Mouse (Mus musculus): Measurements from ENCODE around the gene Prdm11. TPM values are rescaled to one million over a fixed set of nuclear protein-coding genes. Genes with fewer than 3 reads are reported as not detected.

Prdm11 gene
- polyA plus RNA-seq, 1 experiment from 2014 or later, result 3.4 TPM

DNA sequence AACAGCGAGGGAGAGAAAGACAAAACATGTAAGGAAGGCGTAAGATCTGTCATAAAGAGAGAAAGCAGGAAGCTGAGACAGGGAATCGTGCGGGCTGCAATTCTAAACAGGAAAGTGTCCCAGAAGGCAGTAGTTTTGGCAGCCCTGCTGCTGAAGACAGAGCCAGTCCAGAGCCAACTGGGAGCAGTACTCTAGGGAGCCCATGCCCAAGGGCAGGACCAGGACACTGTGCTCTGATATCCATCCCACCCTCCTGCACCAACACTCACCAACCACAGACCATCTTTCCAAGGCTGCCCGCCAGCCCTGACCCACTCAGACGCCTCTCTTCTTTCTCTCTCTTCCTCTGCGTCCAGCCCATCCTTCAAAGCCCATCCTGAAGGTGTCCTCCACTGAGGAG lies 5.1 kb downstream of the Prdm11 start:
- Histone ChIP-seq H3K27me3 (ENCODE audit: low read depth, poor library complexity, severe bottlenecking) (no peaks in the 10 kb centered on the region), H3K27ac (peak overlapping the region; percentile 66; the same call in 1 of the 2 replicates), H3K36me3 (0 out of 2 replicates have a peak, but pooled peaks cover 5% of the 10 kb centered on the region), H3K9me3 (replicated peaks) (no peaks in the 10 kb centered on the region), H3K4me1 (peaks cover 57% of the 10 kb centered on the region), H3K4me3 (no peak overlapping the region)
- DNase-seq (ENCODE audit: low spot score), result no peak
- 68% methylated on average over 7 of the region's 7 CpGs for WGBS

DNA sequence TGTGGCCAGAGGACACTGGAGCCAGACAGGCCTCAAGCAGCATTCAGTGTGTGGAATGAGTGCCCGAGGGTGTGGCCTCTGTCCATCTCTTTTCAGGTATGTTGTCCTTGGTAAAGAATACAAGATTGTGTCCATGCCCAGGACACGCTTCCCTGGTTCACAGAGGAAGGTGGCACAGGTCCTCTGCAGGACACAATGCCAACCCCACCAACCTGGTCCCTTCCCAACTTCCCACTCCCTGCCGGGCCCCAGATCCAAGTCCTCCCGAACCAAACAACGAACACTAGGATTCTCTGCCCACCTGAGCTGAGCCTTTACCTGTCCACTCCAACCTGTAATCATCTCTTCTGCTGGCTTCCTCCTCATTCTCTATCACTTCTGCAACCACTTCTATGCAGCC lies 6.3 kb downstream of the Prdm11 start:
- 0 out of 2 replicates have a peak, but pooled peaks cover 5% of the 10 kb centered on the region for H3K36me3 ChIP-seq
- DNase-seq (ENCODE audit: low spot score), result no peak
- H3K4me1 ChIP-seq, result peaks cover 59% of the 10 kb centered on the region
- no peaks in the 10 kb centered on the region for H3K9me3 ChIP-seq (replicated peaks)
- no peaks in the 10 kb centered on the region for H3K27me3 ChIP-seq (ENCODE audit: low read depth, poor library complexity, severe bottlenecking)
- 93% methylated on average over 5 of the region's 5 CpGs for WGBS
- no peak overlapping the region for H3K27ac ChIP-seq
- no peak overlapping the region for H3K4me3 ChIP-seq

DNA sequence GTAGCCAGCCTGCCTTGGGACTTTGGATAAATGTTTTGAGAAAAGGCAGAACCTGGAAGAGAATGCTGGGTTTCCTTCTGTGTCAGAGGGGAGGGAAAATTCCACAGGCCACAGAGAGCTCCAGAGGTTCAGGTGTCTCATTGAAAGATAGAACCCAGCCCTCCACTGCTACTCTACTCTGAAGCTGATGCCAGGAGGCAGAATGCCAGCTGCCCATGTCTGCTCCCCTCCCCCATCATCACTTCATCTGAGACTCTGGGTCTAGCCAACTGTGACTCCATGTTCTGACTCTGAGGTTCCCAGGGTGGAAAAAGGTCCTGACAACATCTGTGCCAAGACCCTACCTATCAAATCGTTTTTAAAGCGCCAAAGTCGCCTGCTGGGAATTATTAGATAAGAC lies 6.9 kb downstream of the Prdm11 start:
- H3K36me3 ChIP-seq, result 0 out of 2 replicates have a peak, but pooled peaks cover 5% of the 10 kb centered on the region
- 78% methylated on average over 3 of the region's 3 CpGs for WGBS
- H3K27ac ChIP-seq, result no peak overlapping the region
- no peak for DNase-seq (ENCODE audit: low spot score)
- no peaks in the 10 kb centered on the region for H3K9me3 ChIP-seq (replicated peaks)
- no peak overlapping the region for H3K4me3 ChIP-seq
- peaks cover 52% of the 10 kb centered on the region for H3K4me1 ChIP-seq
- H3K27me3 ChIP-seq (ENCODE audit: low read depth, poor library complexity, severe bottlenecking), result no peaks in the 10 kb centered on the region

DNA sequence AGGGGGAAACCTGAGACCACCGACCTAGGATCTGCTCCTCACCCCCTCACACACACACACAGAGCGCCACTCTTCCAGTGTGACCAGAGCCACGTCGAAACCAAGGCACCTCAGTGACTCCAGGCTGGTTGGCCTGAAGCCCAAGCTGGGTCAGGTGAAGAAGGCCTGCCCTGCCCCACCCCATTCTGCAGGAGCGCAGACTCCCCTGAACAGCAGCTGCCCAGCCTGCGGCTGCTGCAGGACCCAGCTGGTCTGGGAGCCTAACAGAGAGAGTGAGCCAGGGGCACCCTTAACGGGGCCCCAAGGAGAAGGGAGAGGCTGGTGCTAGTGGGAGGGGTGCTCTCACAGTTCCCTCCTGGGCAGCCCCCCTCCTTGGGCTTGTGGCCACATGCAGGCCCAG lies 10.3 kb downstream of the Prdm11 start:
- H3K36me3 ChIP-seq, result no peaks in the 10 kb centered on the region
- no peaks in the 10 kb centered on the region for H3K9me3 ChIP-seq (replicated peaks)
- WGBS, result 27% methylated on average over 7 of the region's 7 CpGs
- H3K27ac ChIP-seq, result peak overlapping the region; percentile 58
- H3K27me3 ChIP-seq (ENCODE audit: low read depth, poor library complexity, severe bottlenecking), result no peaks in the 10 kb centered on the region
- no peak overlapping the region for H3K4me3 ChIP-seq
- peaks cover 55% of the 10 kb centered on the region for H3K4me1 ChIP-seq
- DNase-seq (ENCODE audit: low spot score), result no peak

DNA sequence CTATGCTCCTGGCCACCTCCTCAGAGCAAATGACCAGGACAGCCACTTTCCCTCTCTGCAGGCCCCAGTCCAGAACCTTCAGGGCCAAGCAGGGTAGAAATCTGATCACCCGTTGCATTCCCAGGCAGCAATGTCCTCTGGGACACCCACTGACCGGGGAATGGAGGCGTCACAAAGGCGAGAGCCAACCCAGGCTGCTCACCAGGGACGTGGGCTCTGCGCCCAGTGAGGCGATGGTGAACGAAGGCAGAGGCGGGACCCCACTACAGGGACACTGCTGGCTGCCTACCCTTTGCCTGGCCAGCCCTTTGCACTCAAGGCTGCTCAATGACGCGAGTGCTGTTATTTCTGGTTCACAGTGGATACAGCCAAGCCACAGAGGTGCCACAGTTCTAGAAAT lies 13.3 kb downstream of the Prdm11 start:
- H3K27me3 ChIP-seq (ENCODE audit: low read depth, poor library complexity, severe bottlenecking), result no peaks in the 10 kb centered on the region
- no peak for DNase-seq (ENCODE audit: low spot score)
- H3K9me3 ChIP-seq (replicated peaks), result no peaks in the 10 kb centered on the region
- H3K4me1 ChIP-seq, result peaks cover 62% of the 10 kb centered on the region
- no peak overlapping the region for H3K4me3 ChIP-seq
- H3K36me3 ChIP-seq, result peaks cover 3% of the 10 kb centered on the region; the same call in 1 of the 2 replicates
- H3K27ac ChIP-seq, result 0 out of 2 replicates have a peak overlapping the region, but pooled peaks have one; percentile 11
- 85% methylated on average over 11 of the region's 11 CpGs for WGBS

DNA sequence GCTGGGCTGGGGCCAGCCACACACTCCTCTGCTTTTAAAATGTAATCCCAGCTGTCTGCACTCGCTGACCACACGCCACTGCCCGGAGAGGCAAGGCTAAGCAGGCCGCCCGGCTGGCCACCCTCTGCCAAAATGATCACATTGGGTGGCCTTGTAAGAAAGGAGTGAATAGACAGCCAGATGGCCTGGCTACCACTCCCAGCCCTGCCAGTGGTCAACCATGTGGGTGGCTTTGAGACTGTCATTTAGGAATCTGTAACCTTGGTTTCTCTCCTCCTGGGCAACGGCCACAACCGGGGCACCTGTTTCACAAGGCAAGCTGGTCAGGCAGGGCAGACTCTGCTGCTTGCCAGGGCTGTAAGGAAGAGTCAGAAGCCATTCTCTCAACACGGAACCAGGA lies 13.9 kb downstream of the Prdm11 start:
- DNase-seq (ENCODE audit: low spot score), result no peak
- no peak overlapping the region for H3K27ac ChIP-seq
- no peak overlapping the region for H3K4me3 ChIP-seq
- H3K9me3 ChIP-seq (replicated peaks), result no peaks in the 10 kb centered on the region
- peaks cover 68% of the 10 kb centered on the region for H3K4me1 ChIP-seq
- peaks cover 3% of the 10 kb centered on the region; the same call in 1 of the 2 replicates for H3K36me3 ChIP-seq
- 81% methylated on average over 8 of the region's 8 CpGs for WGBS
- no peaks in the 10 kb centered on the region for H3K27me3 ChIP-seq (ENCODE audit: low read depth, poor library complexity, severe bottlenecking)

DNA sequence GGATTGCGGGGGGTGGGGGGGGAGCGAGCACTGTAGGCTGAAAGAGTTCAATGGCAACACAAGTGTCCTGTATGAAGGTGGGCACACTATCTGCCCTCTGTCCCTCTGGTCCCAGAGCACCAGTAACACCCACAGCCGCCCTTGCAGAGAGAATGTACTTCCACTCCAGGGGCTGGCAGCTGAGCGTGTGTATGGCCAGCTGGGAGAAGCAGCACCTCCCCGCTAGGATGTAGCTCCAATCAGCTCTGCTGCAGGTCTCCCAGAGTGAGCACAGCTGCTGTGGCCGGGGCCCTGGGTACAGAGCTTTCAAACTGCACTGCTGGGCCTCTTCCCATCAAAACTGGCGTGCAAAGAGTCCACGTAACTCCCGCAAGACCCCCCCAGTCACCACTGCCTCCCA lies 14.9 kb downstream of the Prdm11 start:
- 77% methylated on average over 9 of the region's 9 CpGs for WGBS
- Histone ChIP-seq H3K4me3 (no peak overlapping the region), H3K27ac (0 out of 2 replicates have a peak overlapping the region, but pooled peaks have one; percentile 7), H3K27me3 (ENCODE audit: low read depth, poor library complexity, severe bottlenecking) (no peaks in the 10 kb centered on the region), H3K36me3 (peaks cover 3% of the 10 kb centered on the region; the same call in 1 of the 2 replicates), H3K4me1 (peaks cover 70% of the 10 kb centered on the region), H3K9me3 (replicated peaks) (no peaks in the 10 kb centered on the region)
- DNase-seq (ENCODE audit: low spot score), result no peak

DNA sequence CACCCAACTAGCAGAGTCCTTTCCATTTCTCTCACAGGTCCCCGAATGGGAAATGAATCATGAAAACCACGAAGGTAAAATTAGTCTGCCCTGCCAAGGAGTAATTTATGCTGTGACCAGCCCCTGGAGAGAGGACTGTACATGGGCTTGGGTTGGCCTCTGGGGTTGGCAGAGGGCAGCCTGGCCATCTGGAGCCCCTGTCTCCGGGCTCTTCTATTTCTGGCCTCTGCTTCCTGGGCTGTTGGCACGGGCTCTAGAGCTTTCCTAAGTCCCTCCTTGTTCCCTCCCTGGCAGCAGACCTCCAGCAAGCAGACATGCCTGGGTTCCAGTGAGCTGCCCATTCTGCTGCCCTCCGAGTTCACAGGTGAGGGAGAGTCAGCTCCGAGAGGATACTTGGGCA lies 15.9 kb downstream of the Prdm11 start:
- H3K4me1 ChIP-seq, result peaks cover 61% of the 10 kb centered on the region
- no peak for DNase-seq (ENCODE audit: low spot score)
- H3K27me3 ChIP-seq (ENCODE audit: low read depth, poor library complexity, severe bottlenecking), result no peaks in the 10 kb centered on the region
- no peaks in the 10 kb centered on the region for H3K9me3 ChIP-seq (replicated peaks)
- H3K27ac ChIP-seq, result peak overlapping the region; percentile 7; the same call in 1 of the 2 replicates
- H3K36me3 ChIP-seq, result peaks cover 6% of the 10 kb centered on the region; the same call in 1 of the 2 replicates
- H3K4me3 ChIP-seq, result no peak overlapping the region
- WGBS, result 81% methylated on average over 6 of the region's 6 CpGs

DNA sequence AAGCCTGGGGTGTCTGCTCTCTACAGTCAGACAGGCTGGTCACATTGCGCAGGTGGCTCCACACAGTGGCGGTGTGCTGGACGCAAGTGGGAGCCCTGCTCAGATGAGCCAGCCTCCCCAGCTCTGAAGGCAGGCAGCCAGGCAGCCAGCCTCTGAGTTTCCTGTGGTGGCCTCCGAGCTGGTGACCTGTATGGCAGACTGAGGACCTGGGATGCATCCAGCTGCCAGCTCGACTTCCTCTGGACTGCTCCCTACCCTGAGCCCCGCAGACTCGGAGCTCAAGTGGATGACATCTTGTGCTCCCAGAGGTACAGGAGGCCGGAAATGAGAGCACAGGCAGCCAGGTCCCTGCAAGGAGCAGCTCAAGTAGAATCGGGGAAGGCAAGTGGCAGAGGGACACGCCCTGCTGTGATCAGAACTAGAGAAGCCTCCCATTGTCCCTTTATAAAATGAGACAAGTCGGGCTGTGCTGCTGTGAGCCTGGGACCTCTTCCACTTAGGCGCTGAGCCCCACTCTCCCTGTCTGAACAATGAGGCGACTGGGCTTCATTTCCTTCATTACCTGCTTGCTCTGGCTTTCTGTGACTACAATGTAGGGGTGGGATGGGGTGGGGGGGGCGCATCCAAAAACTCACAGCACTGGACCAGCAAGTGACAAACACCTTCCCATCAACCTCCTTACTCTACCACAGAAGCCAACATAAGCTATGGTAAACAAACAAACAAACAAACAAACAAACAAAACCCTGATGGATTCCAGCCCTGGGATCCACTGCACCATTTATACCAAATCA lies 16.5 kb downstream of the Prdm11 start:
- Histone ChIP-seq H3K36me3 (peaks cover 6% of the 10 kb centered on the region; the same call in 1 of the 2 replicates), H3K27me3 (ENCODE audit: low read depth, poor library complexity, severe bottlenecking) (no peaks in the 10 kb centered on the region), H3K27ac (peak overlapping the region; percentile 56; the same call in 1 of the 2 replicates), H3K9me3 (replicated peaks) (no peaks in the 10 kb centered on the region), H3K4me1 (peaks cover 58% of the 10 kb centered on the region), H3K4me3 (no peak overlapping the region)
- no peak for DNase-seq (ENCODE audit: low spot score)
- 53% methylated on average over 14 of the region's 14 CpGs for WGBS

DNA sequence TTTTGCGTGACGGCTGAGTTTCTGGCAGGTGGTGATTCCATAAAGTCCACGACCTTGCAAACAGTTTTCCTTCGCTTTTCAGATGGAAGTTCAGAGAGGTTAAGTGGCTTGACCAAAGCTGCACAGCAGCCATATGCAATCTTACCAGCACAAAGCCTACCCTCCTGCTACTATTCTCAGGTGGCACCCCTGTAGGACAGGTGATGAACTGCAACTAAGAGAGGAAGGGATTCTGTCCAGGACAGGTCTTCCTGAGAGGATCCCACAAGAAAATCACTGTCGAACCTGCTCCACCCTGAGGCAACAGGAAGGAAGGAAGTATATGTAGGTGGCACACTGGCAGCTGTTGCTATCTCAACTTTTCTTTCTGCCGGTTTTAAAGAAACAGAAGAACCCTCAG lies 17.1 kb downstream of the Prdm11 start:
- 78% methylated on average over 6 of the region's 6 CpGs for WGBS

DNA sequence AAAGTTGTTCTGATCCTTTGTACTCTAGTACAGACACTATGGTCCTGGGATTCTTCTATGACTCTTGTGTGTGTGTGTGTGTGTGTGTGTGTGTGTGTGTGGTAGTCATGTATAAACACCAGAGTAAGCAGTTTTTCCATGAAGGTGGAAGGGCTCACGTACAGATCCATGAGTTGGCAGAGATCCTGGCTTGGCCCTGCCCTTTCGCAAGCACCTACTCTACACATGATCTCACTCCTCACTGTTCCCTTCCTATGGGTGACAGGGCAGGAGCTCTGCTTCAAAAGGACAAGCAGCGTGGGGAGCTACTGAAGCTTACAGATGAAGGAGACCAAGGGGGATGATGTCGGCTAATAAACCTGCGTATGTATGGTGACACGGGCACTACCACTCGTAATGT lies 18.3 kb downstream of the Prdm11 start:
- H3K4me3 ChIP-seq, result no peak overlapping the region
- H3K4me1 ChIP-seq, result peaks cover 55% of the 10 kb centered on the region
- H3K36me3 ChIP-seq, result peaks cover 21% of the 10 kb centered on the region
- H3K9me3 ChIP-seq (replicated peaks), result peaks cover 3% of the 10 kb centered on the region; the same call in 1 of the 2 replicates
- no peak for DNase-seq (ENCODE audit: low spot score)
- no peak overlapping the region for H3K27ac ChIP-seq
- H3K27me3 ChIP-seq (ENCODE audit: low read depth, poor library complexity, severe bottlenecking), result no peaks in the 10 kb centered on the region
- WGBS, result 95% methylated on average over 7 of the region's 7 CpGs

More for the DNA sequence above, 17.1 kb downstream of the Prdm11 start:
- Histone ChIP-seq H3K27me3 (ENCODE audit: low read depth, poor library complexity, severe bottlenecking) (no peaks in the 10 kb centered on the region), H3K36me3 (peaks cover 10% of the 10 kb centered on the region; the same call in 1 of the 2 replicates), H3K4me1 (peaks cover 58% of the 10 kb centered on the region), H3K27ac (no peak overlapping the region), H3K9me3 (replicated peaks) (no peaks in the 10 kb centered on the region), H3K4me3 (no peak overlapping the region)
- DNase-seq (ENCODE audit: low spot score), result no peak

DNA sequence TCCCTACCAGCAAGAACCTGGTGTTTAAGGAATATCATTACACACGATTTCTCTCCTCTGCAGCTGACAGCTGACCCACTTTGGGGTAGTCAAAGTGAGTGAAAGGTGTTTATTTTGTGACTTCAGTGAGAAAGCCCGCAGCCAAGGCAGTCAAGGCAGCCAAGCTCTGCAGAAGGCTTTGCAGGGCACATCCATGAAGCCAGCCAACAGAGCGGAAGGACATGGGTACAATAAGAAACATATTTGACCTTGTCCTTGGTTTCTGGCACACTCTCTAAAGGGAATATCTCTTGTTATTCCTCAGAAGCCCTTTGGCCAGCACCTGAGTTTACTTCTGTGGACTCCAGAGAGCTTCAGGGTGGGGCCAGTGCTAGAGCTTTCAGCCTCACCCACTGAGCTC lies 21.5 kb downstream of the Prdm11 start:
- 84% methylated on average over 3 of the region's 3 CpGs for WGBS
- DNase-seq (ENCODE audit: low spot score), result no peak
- Histone ChIP-seq H3K36me3 (peaks cover 32% of the 10 kb centered on the region), H3K4me3 (no peak overlapping the region), H3K27me3 (ENCODE audit: low read depth, poor library complexity, severe bottlenecking) (no peaks in the 10 kb centered on the region), H3K27ac (no peak overlapping the region), H3K4me1 (peaks cover 22% of the 10 kb centered on the region), H3K9me3 (replicated peaks) (peaks cover 7% of the 10 kb centered on the region; the same call in 1 of the 2 replicates)

DNA sequence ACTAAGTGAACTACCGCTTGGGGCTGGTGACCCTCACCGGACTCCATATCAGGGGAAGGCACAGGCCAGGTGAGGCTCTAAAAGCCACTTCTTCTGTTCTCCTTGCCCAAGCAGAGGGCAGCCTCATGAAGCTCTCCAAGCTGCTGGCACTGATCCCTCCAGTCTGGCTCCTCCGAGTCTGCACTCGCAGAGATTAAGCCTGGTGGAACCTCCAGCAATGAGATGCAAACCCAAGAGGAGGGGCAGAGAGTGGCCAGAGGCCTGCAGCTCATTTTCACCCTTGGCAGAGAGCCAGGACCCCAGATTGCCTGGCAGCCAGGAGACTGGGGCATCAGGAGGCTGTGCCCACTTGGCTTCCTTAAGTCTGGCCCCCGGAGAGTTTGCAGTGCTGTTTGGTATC lies 27.1 kb downstream of the Prdm11 start:
- Histone ChIP-seq H3K9me3 (replicated peaks) (peaks cover 7% of the 10 kb centered on the region; the same call in 1 of the 2 replicates), H3K27ac (no peak overlapping the region), H3K27me3 (ENCODE audit: low read depth, poor library complexity, severe bottlenecking) (peaks cover 10% of the 10 kb centered on the region; the same call in 1 of the 2 replicates), H3K4me3 (no peak overlapping the region), H3K4me1 (peaks cover 23% of the 10 kb centered on the region), H3K36me3 (peaks cover 22% of the 10 kb centered on the region)
- WGBS, result 86% methylated on average over 5 of the region's 5 CpGs
- DNase-seq (ENCODE audit: low spot score), result no peak
